Mouse (Mus musculus) T-cell, adult 2 months (primary cell): ENCODE results near the gene Gm3685.
"Not testable (repeated sequence)": the region's sequence is repeated elsewhere in the genome, so short reads cannot be mapped to it uniquely, and the experiment has no call there.

Experiments
- DNase-seq: peaks from one replicate; pipeline ENCODE4 v3.0.0; 2022; ENCODE audit warnings: low spot score

The Gm3685 gene

GRCm38 (mm10) chr14:7044870-7045269 lies at the start of gene Gm3685:
TSS of gene Gm3685 (minus strand) at chr14:7044970.
- not testable (repeated sequence) for DNase-seq

GRCm38 (mm10) chr14:7026781-7027749 lies 17.7 kb downstream of the Gm3685 start, which contains the start of gene Gm10406:
TSS of gene Gm10406 (minus strand) at chr14:7027449.
- DNase-seq: not testable (repeated sequence)

- DNase-seq: not testable (repeated sequence)
These were observed 18.5 kb downstream of the Gm3685 start for GRCm38 (mm10) chr14:7026274-7026673.
